Mouse (Mus musculus): ENCODE results near the gene Gtf3c1. TPM values are rescaled to one million over a fixed set of nuclear protein-coding genes. Genes with fewer than 3 reads are reported as not detected.
"Not testable (repeated sequence)": the region's sequence is repeated elsewhere in the genome, so short reads cannot be mapped to it uniquely, and the experiment has no call there.

Gene Gtf3c1
- polyA plus RNA-seq, 1 experiment from 2014 or later, result 36.2 TPM

- no peaks in the 10 kb centered on the region for H3K36me3 ChIP-seq
- no peak for DNase-seq (ENCODE audit: low spot score)
- no peak overlapping the region for H3K27ac ChIP-seq
- peaks cover 40% of the 10 kb centered on the region for H3K4me1 ChIP-seq
- no peak overlapping the region for H3K4me3 ChIP-seq
- WGBS, result 45% methylated on average over 5 of the region's 5 CpGs
- H3K27me3 ChIP-seq (ENCODE audit: insufficient read depth, poor library complexity, severe bottlenecking), result no peaks in the 10 kb centered on the region
- H3K9me3 ChIP-seq, result no peaks in the 10 kb centered on the region
These were observed 15.8 kb upstream of the Gtf3c1 start for GRCm38 (mm10) chr7:125723189-125723972.

- no peak for DNase-seq (ENCODE audit: low spot score)
- Histone ChIP-seq H3K4me1 (peaks cover 39% of the 10 kb centered on the region), H3K36me3 (no peaks in the 10 kb centered on the region), H3K9me3 (no peaks in the 10 kb centered on the region), H3K27me3 (ENCODE audit: insufficient read depth, poor library complexity, severe bottlenecking) (no peaks in the 10 kb centered on the region), H3K27ac (no peak overlapping the region), H3K4me3 (no peak overlapping the region)
These were observed 14.5 kb upstream of the Gtf3c1 start for GRCm38 (mm10) chr7:125722127-125722526.

- Histone ChIP-seq H3K27ac (peak overlapping the region; percentile 44; the same call in 1 of the 2 replicates), H3K4me3 (no peak overlapping the region), H3K36me3 (no peaks in the 10 kb centered on the region), H3K9me3 (no peaks in the 10 kb centered on the region), H3K27me3 (ENCODE audit: insufficient read depth, poor library complexity, severe bottlenecking) (no peaks in the 10 kb centered on the region), H3K4me1 (peaks cover 50% of the 10 kb centered on the region)
- WGBS, result 75% methylated on average over 4 of the region's 4 CpGs
- no peak for DNase-seq (ENCODE audit: low spot score)
These were observed 13.5 kb upstream of the Gtf3c1 start for GRCm38 (mm10) chr7:125721033-125721432.

GRCm38 (mm10) chr7:125720370-125720769, 12.8 kb upstream of the Gtf3c1 start:
- Histone ChIP-seq H3K9me3 (no peaks in the 10 kb centered on the region), H3K4me3 (no peak overlapping the region), H3K36me3 (no peaks in the 10 kb centered on the region), H3K27ac (peak overlapping the region; percentile 69; the same call in 1 of the 2 replicates), H3K4me1 (peaks cover 55% of the 10 kb centered on the region), H3K27me3 (ENCODE audit: insufficient read depth, poor library complexity, severe bottlenecking) (no peaks in the 10 kb centered on the region)
- 50% methylated on average over 5 of the region's 5 CpGs for whole genome bisulfite sequencing
- DNase-seq (ENCODE audit: low spot score), result no peak

- Histone ChIP-seq H3K9me3 (no peaks in the 10 kb centered on the region), H3K4me3 (no peak overlapping the region), H3K36me3 (no peaks in the 10 kb centered on the region), H3K27ac (no peak overlapping the region), H3K27me3 (ENCODE audit: insufficient read depth, poor library complexity, severe bottlenecking) (no peaks in the 10 kb centered on the region), H3K4me1 (peaks cover 55% of the 10 kb centered on the region)
- no peak for DNase-seq (ENCODE audit: low spot score)
These were observed 10.0 kb upstream of the Gtf3c1 start for GRCm38 (mm10) chr7:125717612-125718011.

- Histone ChIP-seq H3K27ac (peak overlapping the region; percentile 50; the same call in 1 of the 2 replicates), H3K4me1 (peaks cover 55% of the 10 kb centered on the region), H3K27me3 (ENCODE audit: insufficient read depth, poor library complexity, severe bottlenecking) (no peaks in the 10 kb centered on the region), H3K9me3 (no peaks in the 10 kb centered on the region), H3K36me3 (no peaks in the 10 kb centered on the region), H3K4me3 (no peak overlapping the region)
- WGBS, result 14% methylated on average over 2 of the region's 2 CpGs
- DNase-seq (ENCODE audit: low spot score), result peak; percentile 82
These were observed 9.1 kb upstream of the Gtf3c1 start for GRCm38 (mm10) chr7:125716724-125717123.

- no peak for DNase-seq (ENCODE audit: low spot score)
- 77% methylated on average over 3 of the region's 3 CpGs for WGBS
- Histone ChIP-seq H3K4me3 (no peak overlapping the region), H3K36me3 (no peaks in the 10 kb centered on the region; the same call in 1 of the 2 replicates), H3K27me3 (ENCODE audit: insufficient read depth, poor library complexity, severe bottlenecking) (no peaks in the 10 kb centered on the region), H3K4me1 (peaks cover 37% of the 10 kb centered on the region), H3K9me3 (no peaks in the 10 kb centered on the region), H3K27ac (peak overlapping the region; percentile 56; the same call in 1 of the 2 replicates)
These were observed 7.2 kb upstream of the Gtf3c1 start for GRCm38 (mm10) chr7:125714803-125715202.

GRCm38 (mm10) chr7:125713542-125714055, 6.0 kb upstream of the Gtf3c1 start:
- DNase-seq (ENCODE audit: low spot score); H3K27me3 ChIP-seq (ENCODE audit: insufficient read depth, poor library complexity, severe bottlenecking); H3K27ac ChIP-seq; H3K9me3 ChIP-seq; H3K36me3 ChIP-seq; H3K4me3 ChIP-seq: not testable (repeated sequence)
- 86% methylated on average over 7 of the region's 7 CpGs for whole genome bisulfite sequencing
- H3K4me1 ChIP-seq, result peaks cover 33% of the 10 kb centered on the region

GRCm38 (mm10) chr7:125708100-125708499, 520 bp upstream of the Gtf3c1 start:
- no peak for DNase-seq (ENCODE audit: low spot score)
- Histone ChIP-seq H3K27me3 (ENCODE audit: insufficient read depth, poor library complexity, severe bottlenecking) (no peaks in the 10 kb centered on the region), H3K36me3 (peaks cover 11% of the 10 kb centered on the region), H3K27ac (peak overlapping the region; percentile 98), H3K4me1 (peaks cover 31% of the 10 kb centered on the region), H3K9me3 (no peaks in the 10 kb centered on the region), H3K4me3 (peak overlapping the region; percentile 93)
- under 1% methylated on average over 15 of the region's 15 CpGs for WGBS

GRCm38 (mm10) chr7:125707186-125707585, 394 bp downstream of the Gtf3c1 start:
- H3K27ac ChIP-seq, result peak overlapping the region; percentile 98
- under 1% methylated on average over 24 of the region's 24 CpGs for WGBS
- DNase-seq (ENCODE audit: low spot score), result peak; percentile 93
- H3K27me3 ChIP-seq (ENCODE audit: insufficient read depth, poor library complexity, severe bottlenecking), result no peaks in the 10 kb centered on the region
- peaks cover 21% of the 10 kb centered on the region for H3K36me3 ChIP-seq
- H3K4me3 ChIP-seq, result peak overlapping the region; percentile 93
- H3K4me1 ChIP-seq, result peaks cover 31% of the 10 kb centered on the region
- H3K9me3 ChIP-seq, result no peaks in the 10 kb centered on the region

GRCm38 (mm10) chr7:125702791-125703190, 4.8 kb downstream of the Gtf3c1 start:
- peaks cover 65% of the 10 kb centered on the region for H3K36me3 ChIP-seq
- no peak overlapping the region for H3K4me3 ChIP-seq
- no peaks in the 10 kb centered on the region for H3K27me3 ChIP-seq (ENCODE audit: insufficient read depth, poor library complexity, severe bottlenecking)
- H3K9me3 ChIP-seq, result peaks cover 12% of the 10 kb centered on the region; the same call in 1 of the 2 replicates
- DNase-seq (ENCODE audit: low spot score), result no peak
- H3K4me1 ChIP-seq, result peaks cover 21% of the 10 kb centered on the region
- no peak overlapping the region for H3K27ac ChIP-seq
- 74% methylated on average over 1 of the region's 1 CpGs for WGBS

- Histone ChIP-seq H3K4me3 (no peak overlapping the region), H3K36me3 (peaks cover 100% of the 10 kb centered on the region), H3K27me3 (ENCODE audit: insufficient read depth, poor library complexity, severe bottlenecking) (no peaks in the 10 kb centered on the region), H3K4me1 (no peaks in the 10 kb centered on the region), H3K27ac (no peak overlapping the region), H3K9me3 (peaks cover 10% of the 10 kb centered on the region; the same call in 1 of the 2 replicates)
- DNase-seq (ENCODE audit: low spot score), result no peak
- WGBS, result 88% methylated on average over 5 of the region's 5 CpGs
These were observed 13.5 kb downstream of the Gtf3c1 start for GRCm38 (mm10) chr7:125694056-125694455.

- Histone ChIP-seq H3K36me3 (peaks cover 90% of the 10 kb centered on the region), H3K27ac (no peak overlapping the region), H3K27me3 (ENCODE audit: insufficient read depth, poor library complexity, severe bottlenecking) (no peaks in the 10 kb centered on the region), H3K4me1 (peaks cover 4% of the 10 kb centered on the region), H3K9me3 (no peaks in the 10 kb centered on the region), H3K4me3 (no peak overlapping the region)
- DNase-seq (ENCODE audit: low spot score), result no peak
- 93% methylated on average over 4 of the region's 4 CpGs for WGBS
These were observed 17.1 kb downstream of the Gtf3c1 start for GRCm38 (mm10) chr7:125690516-125690915.
